Mouse (Mus musculus): ENCODE measurements around the gene Dock6. TPM values are rescaled to one million over a fixed set of nuclear protein-coding genes. Genes with fewer than 3 reads are reported as not detected.
A peak's percentile ranks its signal among the peaks of the same experiment; 100 is the strongest.

Dock6 gene
- total RNA-seq, 4 experiments from 2014 or later: 27.3 to 35.7 (median 30.7) TPM

GRCm38 (mm10) chr9:21750370-21750769 is 102.1 kb downstream of the Dock6 start:
- DNase-seq (ENCODE audit: low spot score): no peak

Small RNA genes within 50 kb of the gene (microRNA-seq; reads per million reads assigned to microRNA genes)
- 10.1 reads per million, percentile 25 among the genes with 10 or more reads in this experiment for gene Mir7083

Other genes with a start within 250 kb of the Dock6 start
- gene Smarca4, start 236.5 kb downstream of the Dock6 start, total RNA-seq (2022): 10 to 100 TPM; 47.2 to 49.8 (median 49.3) TPM
- 1 to 10 TPM; 2.3 to 3.8 (median 3.0) TPM for gene Ldlr, start 129.2 kb downstream of the Dock6 start, total RNA-seq (2022)
- 1 to 10 TPM; 5.6 to 8.6 (median 7.7) TPM for gene Spc24, start 92.3 kb downstream of the Dock6 start, total RNA-seq (2022)
- gene Kank2, start 53.9 kb downstream of the Dock6 start, total RNA-seq (2022): 10 to 100 TPM; 64.2 to 67.2 (median 65.6) TPM
- under 1 TPM in 1 of 4 experiments, not detected in 3; 0.38 TPM for gene Angptl8, start 17.1 kb downstream of the Dock6 start, total RNA-seq (2022)
- gene Rab3d, start 65.6 kb upstream of the Dock6 start, total RNA-seq (2022): 10 to 100 TPM; 13.2 to 16.4 (median 15.4) TPM
- gene Ccdc159, start 74.8 kb upstream of the Dock6 start, total RNA-seq (2022): 1 to 10 TPM; 4.9 to 7.4 (median 5.6) TPM
- 10 to 100 TPM; 80.1 to 91.4 (median 86.9) TPM for gene Tmem205, start 74.9 kb upstream of the Dock6 start, total RNA-seq (2022)
- gene Plppr2, start 84.4 kb upstream of the Dock6 start, total RNA-seq (2022): 1 to 10 TPM; 2.1 to 3.8 (median 3.2) TPM
- 1 to 10 TPM; 8.5 to 8.9 (median 8.7) TPM for gene Swsap1, start 103.1 kb upstream of the Dock6 start, total RNA-seq (2022)
- 1 to 10 TPM; 1.6 to 2.9 (median 2.3) TPM for gene Epor, start 110.9 kb upstream of the Dock6 start, total RNA-seq (2022)
- gene Rgl3, start 136.8 kb upstream of the Dock6 start, total RNA-seq (2022): 1 to 10 TPM; 4.1 to 5.9 (median 4.3) TPM
- gene Ccdc151, start 150.0 kb upstream of the Dock6 start, total RNA-seq (2022): not detected
- gene Prkcsh, start 150.2 kb upstream of the Dock6 start, total RNA-seq (2022): 10 to 100 TPM; 61.9 to 67.3 (median 65.5) TPM
- under 1 TPM; 0.08 to 0.25 (median 0.11) TPM for gene Elavl3, start 199.4 kb upstream of the Dock6 start, total RNA-seq (2022)
- gene Gm49318, start 218.6 kb upstream of the Dock6 start, total RNA-seq (2022): under 1 TPM in 1 of 4 experiments, not detected in 3; 0.66 TPM
- gene Zfp653, start 218.7 kb upstream of the Dock6 start, total RNA-seq (2022): 1 to 10 TPM; 3.0 to 5.0 (median 4.7) TPM
- 100 to 1,000 TPM; 101 to 109 (median 106) TPM for gene Ecsit, start 232.8 kb upstream of the Dock6 start, total RNA-seq (2022)
- 1 to 10 TPM; 3.4 to 8.7 (median 6.1) TPM for gene Cnn1, start 246.6 kb upstream of the Dock6 start, total RNA-seq (2022)

Data from heart, adult 8-10 months (tissue).